Mouse (Mus musculus) intestine, embryonic 14.5 days (tissue): ENCODE measurements around the gene Gm9495. TPM values are rescaled to one million over a fixed set of nuclear protein-coding genes. Genes with fewer than 3 reads are reported as not detected.
"Not testable (repeated sequence)": the region's sequence is repeated elsewhere in the genome, so short reads cannot be mapped to it uniquely, and the experiment has no call there.

Experiments used
- ATAC-seq: fragments of 200-750 bp; cut with Nextera tagmentation; replicated peaks from 2 replicates; pipeline ENCODE4 v1.8.0; 2017; ENCODE audit warnings: low read depth, moderate number of reproducible peaks, moderate TSS enrichment, moderate library complexity; ENCODE audit not compliant: low FRiP score, low TSS enrichment
- DNase-seq: peaks from one replicate; pipeline ENCODE4 v3.0.0-alpha.2; 2018; ENCODE audit warnings: low spot score
- H3K27ac ChIP-seq: fragments of 300-500 bp; sonication (generic); 2 replicates; pipeline ENCODE4 v1.5.1; 2014; ENCODE audit warnings: low read depth, mild to moderate bottlenecking, control low read depth
- H3K27me3 ChIP-seq: fragments of 300-500 bp; sonication (generic); replicated peaks from 2 replicates; pipeline ENCODE4 v1.6.1; 2014; ENCODE audit warnings: low read length, control low read depth; ENCODE audit not compliant: control insufficient read depth, insufficient read depth
- H3K36me3 ChIP-seq: fragments of 300-500 bp; sonication (generic); 2 replicates; pipeline ENCODE4 v1.6.1; 2014; ENCODE audit warnings: low read length, control low read depth; ENCODE audit not compliant: control insufficient read depth, insufficient read depth
- H3K4me1 ChIP-seq: fragments of 300-500 bp; sonication (generic); replicated peaks from 2 replicates; pipeline ENCODE4 v1.6.1; 2014; ENCODE audit warnings: low read length, control low read depth, mixed read lengths; ENCODE audit not compliant: control insufficient read depth, insufficient read depth
- H3K4me2 ChIP-seq: fragments of 300-500 bp; sonication (generic); 2 replicates; pipeline ENCODE4 v1.6.1; 2014; ENCODE audit warnings: low read length
- H3K4me3 ChIP-seq: fragments of 300-500 bp; sonication (generic); 2 replicates; pipeline ENCODE4 v1.5.1; 2014; ENCODE audit warnings: low read depth, low read length, control low read depth, mixed read lengths
- H3K9ac ChIP-seq: fragments of 300-500 bp; sonication (generic); 2 replicates; pipeline ENCODE4 v1.6.1; 2014; ENCODE audit warnings: mild to moderate bottlenecking, low read length
- H3K9me3 ChIP-seq: fragments of 300-500 bp; sonication (generic); 2 replicates; pipeline ENCODE4 v1.6.1; 2016; ENCODE audit warnings: low read length, control low read depth; ENCODE audit not compliant: control insufficient read depth
- WGBS: fragments of 180-500 bp; shearing (Covaris S2); extraction: QIAGEN DNeasy Blood & Tissue Kit; methylation state at CpG from one replicate; pipeline ENCODE4 v1.1.7; 2014; 5-methylcytosine and 5-hydroxymethylcytosine counted together
- polyA plus RNA-seq: library from polyadenylated mRNA; unstranded; fragments of >200 nt; fragmentation: Nextera tagmentation; extraction: Ambion mirVana; gene quantifications from 2 replicates; pipeline ENCODE4 v1.2.1, GENCODE M21; 2014

The Gm9495 gene
- not detected in 2 replicates for polyA plus RNA-seq

DNA sequence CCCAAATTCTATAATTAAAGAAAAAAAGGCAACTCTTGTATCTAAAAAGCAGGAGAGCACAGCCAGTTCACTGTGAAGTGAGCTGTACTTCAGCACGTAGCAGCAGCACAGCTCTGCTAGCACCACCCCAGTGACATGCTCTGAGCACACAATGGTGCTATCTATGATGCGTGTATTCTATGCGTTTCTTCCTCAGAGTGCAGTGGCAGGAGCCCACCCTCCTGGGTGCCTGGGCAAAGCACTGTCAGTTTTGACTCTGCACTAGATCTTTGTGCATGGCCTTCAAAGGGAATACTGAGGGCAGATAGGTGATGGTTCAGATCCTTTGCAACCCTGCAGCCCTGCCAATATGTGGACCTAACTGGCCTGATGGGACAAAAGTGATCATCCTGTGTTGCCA, at the start of gene Gm9495:
Gene Gm9495 (minus strand): TSS at position 101 of the 400 bp plus-strand sequence.
- ATAC-seq, H3K9ac ChIP-seq, H3K9me3 ChIP-seq, H3K27me3 ChIP-seq, H3K4me3 ChIP-seq, H3K4me2 ChIP-seq, DNase-seq, H3K27ac ChIP-seq, H3K4me1 ChIP-seq, H3K36me3 ChIP-seq: not testable (repeated sequence)
- WGBS, result 85% methylated on average over 1 of the region's 3 CpGs

DNA sequence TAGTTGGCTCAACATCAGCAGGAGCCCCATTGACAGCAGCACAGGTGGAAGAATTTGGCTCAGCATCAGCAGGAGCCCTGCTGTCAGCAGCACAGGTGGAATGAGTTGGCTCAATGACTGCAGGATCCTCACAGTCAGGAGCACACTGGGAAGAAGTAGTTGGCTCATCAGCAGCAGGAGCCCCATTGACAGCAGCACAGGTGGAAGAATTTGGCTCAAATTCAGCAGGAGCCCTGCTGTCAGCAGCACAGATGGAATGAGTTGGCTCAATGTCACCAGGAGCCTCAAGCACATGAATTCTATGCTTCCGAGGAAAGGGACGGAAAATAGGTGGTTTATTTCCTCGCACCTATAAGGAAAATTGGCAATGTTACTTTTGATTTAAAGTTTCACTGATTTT, 21.6 kb upstream of the Gm9495 start:
- not testable (repeated sequence) for H3K9me3 ChIP-seq

DNA sequence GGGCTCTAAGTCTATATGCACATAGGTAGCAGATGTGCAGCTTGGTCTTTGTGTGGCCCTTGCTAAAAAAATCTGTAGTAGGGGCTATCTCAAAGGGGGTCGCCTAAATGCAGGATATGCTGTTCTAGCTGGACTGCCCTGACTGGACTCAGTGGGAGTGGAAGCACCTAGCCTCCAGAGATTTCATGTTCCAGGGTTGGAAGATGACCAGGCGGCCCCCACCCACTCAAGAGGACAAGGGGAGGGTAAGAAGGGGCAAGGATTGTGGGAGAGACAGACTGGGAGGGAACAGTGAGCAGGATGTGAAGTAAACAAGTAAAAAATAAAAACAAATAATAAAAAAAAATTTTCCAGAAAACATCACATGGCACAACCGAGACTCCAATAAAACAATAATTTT, 33.3 kb downstream of the Gm9495 start:
- H3K27ac ChIP-seq, H3K9me3 ChIP-seq, H3K27me3 ChIP-seq, H3K9ac ChIP-seq, H3K4me1 ChIP-seq, H3K4me2 ChIP-seq, DNase-seq, ATAC-seq, H3K4me3 ChIP-seq, H3K36me3 ChIP-seq: not testable (repeated sequence)
- WGBS, result 82% methylated on average over 2 of the region's 3 CpGs

More for the DNA sequence above, 21.6 kb upstream of the Gm9495 start:
- WGBS, result 82% methylated on average over 3 of the region's 3 CpGs
- H3K4me3 ChIP-seq, DNase-seq, H3K36me3 ChIP-seq, H3K27me3 ChIP-seq, H3K9ac ChIP-seq, H3K4me1 ChIP-seq, H3K27ac ChIP-seq, H3K4me2 ChIP-seq, ATAC-seq: not testable (repeated sequence)

DNA sequence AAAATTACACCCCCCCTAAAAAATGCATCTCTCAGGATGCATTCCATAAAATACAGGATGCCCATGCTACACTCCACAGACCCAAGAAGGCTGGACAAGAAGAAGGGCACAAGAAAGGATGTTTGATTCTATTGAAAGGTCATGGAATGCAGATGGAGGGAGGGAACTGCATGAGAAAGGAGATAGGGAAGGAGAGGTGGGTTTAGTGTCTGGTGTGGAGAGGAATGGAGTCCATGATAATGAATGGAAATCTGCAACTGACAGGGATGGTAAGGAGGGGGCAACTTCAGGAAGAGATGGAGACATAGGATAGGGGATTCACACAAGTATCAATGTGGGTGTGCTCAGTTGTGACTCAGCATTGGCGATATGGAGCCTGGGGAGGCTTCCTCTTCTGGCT, 39.0 kb downstream of the Gm9495 start:
- H3K9me3 ChIP-seq, result no peaks in the 10 kb centered on the region
- no peaks in the 10 kb centered on the region for H3K4me1 ChIP-seq
- no peaks in the 10 kb centered on the region for H3K27me3 ChIP-seq
- H3K27ac ChIP-seq, result no peak overlapping the region
- no peak overlapping the region for H3K9ac ChIP-seq
- ATAC-seq (no peak), DNase-seq (no peak)
- 85% methylated on average over 1 of the region's 1 CpGs for WGBS
- H3K4me2 ChIP-seq, result no peak overlapping the region
- H3K36me3 ChIP-seq, result no peaks in the 10 kb centered on the region
- H3K4me3 ChIP-seq, result no peak overlapping the region

DNA sequence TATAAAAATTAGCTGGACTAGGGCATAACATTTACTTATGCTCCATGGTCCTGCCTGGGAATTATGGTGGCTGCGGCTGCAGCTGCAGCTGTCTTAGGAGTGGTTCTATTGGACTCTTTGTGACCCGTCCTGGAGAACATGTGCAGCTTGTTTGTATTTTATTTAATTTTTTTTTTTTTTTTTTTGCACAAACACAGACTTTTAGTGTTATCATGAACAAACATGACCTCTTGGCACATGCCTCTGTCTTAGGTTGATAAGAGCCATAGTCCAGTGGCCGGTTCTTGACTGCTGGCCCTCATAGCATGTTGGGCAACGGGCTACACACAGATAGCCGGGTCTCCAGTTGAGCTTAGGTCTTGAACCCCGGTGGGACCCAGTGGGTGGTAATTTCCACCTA, 48.6 kb downstream of the Gm9495 start:
- Histone ChIP-seq H3K36me3 (no peaks in the 10 kb centered on the region), H3K9ac (no peak overlapping the region), H3K4me1 (no peaks in the 10 kb centered on the region), H3K4me3 (no peak overlapping the region), H3K4me2 (no peak overlapping the region), H3K9me3 (no peaks in the 10 kb centered on the region), H3K27ac (no peak overlapping the region), H3K27me3 (no peaks in the 10 kb centered on the region)
- no peak for DNase-seq
- ATAC-seq, result no peak
- 82% methylated on average over 6 of the region's 6 CpGs for WGBS

DNA sequence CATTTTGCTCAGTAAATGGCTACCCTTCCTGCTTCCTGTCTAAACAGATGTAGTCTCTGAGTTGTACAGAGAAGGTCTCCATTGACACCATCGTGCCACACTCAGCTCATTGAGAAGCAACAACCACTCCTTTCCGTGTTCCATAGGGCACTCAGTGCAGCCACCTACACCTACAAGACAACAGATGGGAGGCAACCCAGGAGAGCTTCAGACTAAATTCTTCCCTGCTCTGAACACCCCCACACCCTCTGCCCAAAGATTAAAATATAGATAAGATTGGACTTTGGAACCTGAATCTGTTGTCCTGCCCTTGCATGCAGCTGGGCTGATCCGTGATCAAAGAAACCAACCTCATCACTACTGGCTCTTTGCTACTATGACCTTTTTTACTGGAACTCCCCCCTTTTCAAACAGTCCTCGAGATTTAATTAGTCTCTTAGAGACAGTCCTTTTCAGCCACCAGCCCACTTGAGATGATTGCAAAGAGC, 53.4 kb downstream of the Gm9495 start:
- H3K27ac ChIP-seq, result no peak overlapping the region

DNA sequence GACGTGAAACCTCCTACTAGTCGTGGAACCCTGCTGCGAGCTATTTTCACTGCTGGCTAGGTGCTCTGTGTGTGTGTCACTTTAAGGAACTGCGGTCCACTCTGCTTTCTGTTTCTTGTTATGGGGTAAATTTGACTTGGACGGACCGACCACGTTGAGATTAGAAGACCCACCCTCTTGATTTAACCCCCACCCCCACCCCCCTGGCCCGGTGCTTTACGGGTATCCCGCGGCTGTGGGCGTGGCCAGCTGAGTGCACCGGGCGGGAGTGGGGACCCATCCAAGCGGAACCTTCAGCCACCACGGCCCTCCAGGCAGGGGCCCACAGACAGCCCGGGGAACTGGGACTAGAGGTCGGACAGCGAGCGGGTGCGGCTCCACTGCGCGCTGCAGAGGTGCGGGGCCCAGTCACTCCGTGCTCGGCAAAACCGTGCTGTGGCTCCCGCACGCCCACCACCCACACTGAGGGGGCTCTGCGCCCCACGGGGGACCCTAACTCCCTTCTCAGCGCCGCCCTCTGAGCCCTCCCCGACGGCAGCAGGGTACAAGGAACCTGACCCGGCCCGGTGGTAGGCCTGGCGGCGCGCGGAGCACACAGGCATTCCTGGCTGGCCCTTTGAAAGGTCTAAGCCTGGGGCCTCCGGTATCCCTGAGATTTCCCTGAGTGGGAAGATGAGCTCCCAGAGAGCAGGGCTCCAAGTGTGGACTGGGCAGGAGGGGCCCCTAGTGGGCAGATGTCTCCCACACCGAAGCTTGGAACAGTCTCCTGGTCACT, 54.0 kb downstream of the Gm9495 start:
- H3K27ac ChIP-seq, result no peak overlapping the region
- no peaks in the 10 kb centered on the region for H3K9me3 ChIP-seq
- peak; percentile 82 for DNase-seq
- ATAC-seq, result peak; percentile 72
- peak overlapping the region; percentile 40 for H3K4me3 ChIP-seq
- peak overlapping the region; percentile 65 for H3K9ac ChIP-seq
- peaks cover 4% of the 10 kb centered on the region for H3K4me1 ChIP-seq
- peak overlapping the region; percentile 57 for H3K4me2 ChIP-seq
- 14% methylated on average over 38 of the region's 43 CpGs for WGBS
- H3K36me3 ChIP-seq, result no peaks in the 10 kb centered on the region
- no peaks in the 10 kb centered on the region for H3K27me3 ChIP-seq

More for the DNA sequence above, 53.4 kb downstream of the Gm9495 start:
- H3K9ac ChIP-seq, result peak overlapping the region; percentile 65
- H3K4me1 ChIP-seq, result no peaks in the 10 kb centered on the region; the same call in 1 of the 2 replicates
- no peaks in the 10 kb centered on the region for H3K36me3 ChIP-seq
- ATAC-seq (no peak), DNase-seq (no peak)
- H3K27me3 ChIP-seq, result no peaks in the 10 kb centered on the region
- 70% methylated on average over 4 of the region's 4 CpGs for WGBS
- H3K9me3 ChIP-seq, result no peaks in the 10 kb centered on the region
- H3K4me2 ChIP-seq, result peak overlapping the region; percentile 57
- peak overlapping the region; percentile 40; the same call in 1 of the 2 replicates for H3K4me3 ChIP-seq

DNA sequence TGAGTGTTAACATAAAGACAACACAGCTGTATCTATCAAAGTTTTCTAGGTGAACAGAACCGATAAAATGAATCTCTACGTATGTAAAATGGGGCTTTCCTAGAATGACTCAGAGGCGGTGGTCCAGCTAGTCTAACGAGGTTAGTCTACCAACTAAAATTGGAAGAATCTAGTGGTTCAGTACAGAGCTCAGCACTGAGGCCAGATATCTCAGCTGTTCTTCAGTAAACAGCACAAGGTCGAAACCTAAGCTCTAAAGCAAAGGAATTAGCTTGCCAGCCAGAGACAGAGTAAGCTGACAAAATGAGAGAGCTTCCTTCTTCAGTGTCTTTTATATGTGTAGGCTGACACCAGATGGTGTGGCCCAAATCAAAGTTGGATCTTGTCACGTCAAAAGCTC, 57.2 kb downstream of the Gm9495 start:
- no peaks in the 10 kb centered on the region for H3K27me3 ChIP-seq
- DNase-seq (no peak), ATAC-seq (no peak)
- H3K9ac ChIP-seq, result no peak overlapping the region
- H3K4me1 ChIP-seq, result peaks cover 6% of the 10 kb centered on the region
- no peak overlapping the region for H3K27ac ChIP-seq
- H3K36me3 ChIP-seq, result no peaks in the 10 kb centered on the region
- H3K4me2 ChIP-seq, result peak overlapping the region; percentile 56
- 69% methylated on average over 6 of the region's 6 CpGs for WGBS
- H3K9me3 ChIP-seq, result 0 out of 2 replicates have a peak, but pooled peaks cover 6% of the 10 kb centered on the region
- peak overlapping the region; percentile 71; the same call in 1 of the 2 replicates for H3K4me3 ChIP-seq
